Mouse (Mus musculus): Measurements from ENCODE around the gene Lrrc28. TPM values are rescaled to one million over a fixed set of nuclear protein-coding genes. Genes with fewer than 3 reads are reported as not detected.

The Lrrc28 gene
- 19.6 and 20.9 TPM in 2 replicates for polyA plus RNA-seq (2015; fragmentation: Nextera tagmentation; extraction: Ambion mirVana)

DNA sequence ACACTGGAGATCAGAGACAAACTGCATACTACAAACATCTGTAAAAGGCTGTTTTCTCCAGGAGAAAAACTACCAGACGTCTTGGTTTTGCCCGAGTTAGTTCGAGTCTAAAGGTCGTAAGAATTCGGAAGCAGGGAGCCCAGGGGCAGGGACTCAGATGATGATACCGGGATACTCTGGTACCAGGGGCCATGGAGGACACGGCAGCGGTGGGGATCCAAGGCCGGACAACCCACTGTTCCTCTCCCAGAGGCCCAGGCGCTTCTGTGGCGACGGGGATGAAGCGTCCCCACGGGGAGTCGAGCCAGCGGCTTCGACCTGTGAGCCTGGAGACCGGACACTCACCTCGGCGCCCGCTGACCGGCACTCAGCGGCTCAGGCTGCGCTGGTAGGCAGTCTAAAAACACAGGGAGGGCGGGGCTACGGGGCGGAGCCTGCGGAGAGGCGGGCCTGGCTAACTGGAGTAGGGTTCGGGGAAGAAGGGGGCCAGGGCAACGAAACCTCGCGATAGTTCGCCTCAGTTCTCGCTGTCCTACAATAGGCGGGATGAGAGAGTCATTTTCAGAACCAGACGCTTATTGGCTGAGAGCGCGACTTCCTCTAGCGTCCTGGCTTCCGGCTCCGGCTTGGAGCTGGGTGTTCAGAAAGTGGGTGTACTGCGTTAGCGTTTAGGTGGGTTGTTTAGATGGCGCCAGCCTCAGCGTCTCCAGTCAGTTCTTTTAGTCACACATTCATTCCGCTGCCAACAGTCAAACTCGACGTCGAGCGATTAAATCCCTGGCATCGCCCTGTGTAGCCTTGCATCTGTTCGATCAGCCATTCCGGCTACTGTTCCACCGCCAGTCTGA, at the start of gene Lrrc28:
TSS of gene Lrrc28 (minus strand) at position 436 of the 848 bp plus-strand sequence.
- TF ChIP-seq CTCF (IDR thresholded peaks at IDR 0.05; ENCODE audit: low read depth), result no peak
- H3K4me2 ChIP-seq (ENCODE audit: low read length), result peak within 1 kb of the TSS; percentile 72
- ATAC-seq (replicated peaks; ENCODE audit: low FRiP score, low read depth), result peak; percentile 99
- peak within 1 kb of the TSS; percentile 95 for H3K27ac ChIP-seq
- peaks cover 18% of the 10 kb centered on the region for H3K4me1 ChIP-seq (replicated peaks; ENCODE audit: insufficient read depth, low read length)
- H3K4me3 ChIP-seq (replicated peaks; ENCODE audit: low read depth, low read length), result peak within 1 kb of the TSS; percentile 56
- H3K9me3 ChIP-seq (replicated peaks; ENCODE audit: low read length), result no peaks in the 10 kb centered on the region
- peak; percentile 100 for DNase-seq (ENCODE audit: low spot score)
- H3K9ac ChIP-seq (ENCODE audit: low read depth, low read length), result peak within 1 kb of the TSS; percentile 85
- H3K27me3 ChIP-seq (ENCODE audit: insufficient read depth, low read length), result no peaks in the 10 kb centered on the region
- no peaks in the 10 kb centered on the region for H3K36me3 ChIP-seq (ENCODE audit: insufficient read depth, low read length)
- WGBS, result under 1% methylated on average over 55 of the region's 55 CpGs

DNA sequence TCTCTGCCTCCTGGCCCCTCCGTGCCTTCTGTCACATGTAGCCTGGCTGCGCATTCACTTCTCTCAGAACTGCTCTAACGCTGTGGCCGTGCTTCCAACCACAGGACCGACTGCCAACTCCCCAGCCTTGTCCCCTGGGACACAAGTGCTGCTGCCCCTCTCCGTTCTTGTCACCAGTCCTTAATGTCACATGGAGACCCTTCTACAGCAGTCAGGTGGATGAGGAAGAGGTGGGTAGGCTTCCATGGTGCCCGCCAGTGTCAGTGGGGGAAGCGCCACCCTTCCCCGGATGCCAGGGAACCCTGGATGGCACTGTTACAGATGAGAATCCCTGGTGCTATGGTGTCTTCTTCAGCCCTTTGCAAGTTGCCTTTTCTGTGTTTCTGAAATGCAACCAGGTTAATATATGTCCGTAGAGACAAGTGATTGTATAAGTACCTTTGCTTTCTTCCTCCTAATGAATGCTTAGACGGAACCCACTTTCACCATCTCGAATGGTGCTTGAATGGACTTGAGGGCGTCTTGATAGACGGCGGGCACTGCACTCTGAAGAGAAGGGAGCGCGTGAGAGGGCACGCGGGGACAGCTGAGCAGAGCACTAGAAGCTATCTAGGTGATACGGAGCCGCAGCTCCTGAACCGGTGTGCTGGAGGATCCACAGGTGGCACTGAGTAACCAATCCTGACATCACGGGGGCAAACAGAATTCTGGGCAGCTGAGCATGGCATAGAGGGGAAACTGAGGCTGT, 47.9 kb upstream of the Lrrc28 start:
- H3K9me3 ChIP-seq (replicated peaks; ENCODE audit: low read length), result no peaks in the 10 kb centered on the region
- H3K27ac ChIP-seq, result no peak overlapping the region
- no peaks in the 10 kb centered on the region for H3K27me3 ChIP-seq (ENCODE audit: insufficient read depth, low read length)
- H3K9ac ChIP-seq (ENCODE audit: low read depth, low read length), result no peak overlapping the region
- WGBS, result 93% methylated on average over 23 of the region's 23 CpGs
- no peak overlapping the region for H3K4me3 ChIP-seq (replicated peaks; ENCODE audit: low read depth, low read length)
- DNase-seq (ENCODE audit: low spot score) (no peak), ATAC-seq (replicated peaks; ENCODE audit: low FRiP score, low read depth) (no peak)
- no peak overlapping the region for H3K4me2 ChIP-seq (ENCODE audit: low read length)
- H3K36me3 ChIP-seq (ENCODE audit: insufficient read depth, low read length), result no peaks in the 10 kb centered on the region
- TF ChIP-seq CTCF (IDR thresholded peaks at IDR 0.05; ENCODE audit: low read depth), result no peak
- no peaks in the 10 kb centered on the region for H3K4me1 ChIP-seq (replicated peaks; ENCODE audit: insufficient read depth, low read length)

DNA sequence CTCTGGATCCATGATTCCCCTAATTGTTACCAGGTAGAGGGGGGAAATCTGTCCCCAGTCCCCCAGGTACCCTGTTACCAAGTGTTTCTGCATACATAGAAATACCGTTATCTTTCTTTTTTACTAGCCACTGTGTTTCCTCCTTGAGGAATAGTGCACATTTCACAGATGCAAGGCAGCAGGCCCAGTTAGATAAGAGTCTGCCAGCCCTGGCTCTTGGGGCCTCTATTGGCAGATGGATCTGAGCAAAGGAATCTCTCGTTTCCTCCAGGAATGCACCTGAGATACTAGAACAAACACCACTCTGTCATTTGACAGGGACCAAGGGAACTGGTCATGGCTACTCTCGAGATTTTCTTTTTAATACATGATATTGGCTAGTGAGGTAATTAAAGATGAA, 47.1 kb upstream of the Lrrc28 start:
- H3K27ac ChIP-seq, result no peak overlapping the region

DNA sequence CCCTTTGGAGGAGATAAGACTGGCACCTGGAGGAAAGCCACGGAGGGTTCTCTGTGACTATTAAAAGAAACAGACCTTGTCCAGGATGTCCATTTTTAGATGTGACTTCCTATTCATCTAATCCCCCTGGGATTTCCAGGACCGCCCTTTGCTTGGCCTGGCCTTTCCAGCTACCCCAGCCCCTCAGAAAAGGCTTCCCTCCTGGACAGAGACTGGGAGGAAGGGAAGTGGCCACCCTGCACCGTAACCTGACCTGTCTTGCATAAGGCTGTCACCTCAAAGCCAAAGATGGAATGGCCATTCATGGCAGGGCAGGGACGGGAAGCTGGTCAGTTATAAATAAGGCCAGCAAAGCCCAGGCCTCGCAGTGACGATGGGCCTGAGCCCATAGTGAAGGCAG, 46.0 kb upstream of the Lrrc28 start:
- DNase-seq (ENCODE audit: low spot score), result no peak
- Histone ChIP-seq H3K27ac (no peak overlapping the region), H3K4me2 (ENCODE audit: low read length) (no peak overlapping the region), H3K4me3 (replicated peaks; ENCODE audit: low read depth, low read length) (no peak overlapping the region), H3K27me3 (ENCODE audit: insufficient read depth, low read length) (no peaks in the 10 kb centered on the region), H3K9me3 (replicated peaks; ENCODE audit: low read length) (no peaks in the 10 kb centered on the region), H3K36me3 (ENCODE audit: insufficient read depth, low read length) (no peaks in the 10 kb centered on the region), H3K9ac (ENCODE audit: low read depth, low read length) (no peak overlapping the region), H3K4me1 (replicated peaks; ENCODE audit: insufficient read depth, low read length) (no peaks in the 10 kb centered on the region)
- ATAC-seq (replicated peaks; ENCODE audit: low FRiP score, low read depth), result no peak
- 55% methylated on average over 6 of the region's 6 CpGs for WGBS
- no peak for TF ChIP-seq CTCF (IDR thresholded peaks at IDR 0.05; ENCODE audit: low read depth)

More for the DNA sequence above, 47.1 kb upstream of the Lrrc28 start:
- Histone ChIP-seq H3K36me3 (ENCODE audit: insufficient read depth, low read length) (no peaks in the 10 kb centered on the region), H3K9me3 (replicated peaks; ENCODE audit: low read length) (no peaks in the 10 kb centered on the region), H3K4me2 (ENCODE audit: low read length) (no peak overlapping the region), H3K4me1 (replicated peaks; ENCODE audit: insufficient read depth, low read length) (no peaks in the 10 kb centered on the region), H3K27me3 (ENCODE audit: insufficient read depth, low read length) (no peaks in the 10 kb centered on the region), H3K9ac (ENCODE audit: low read depth, low read length) (no peak overlapping the region), H3K4me3 (replicated peaks; ENCODE audit: low read depth, low read length) (no peak overlapping the region)
- no peak for TF ChIP-seq CTCF (IDR thresholded peaks at IDR 0.05; ENCODE audit: low read depth)
- 80% methylated on average over 3 of the region's 3 CpGs for WGBS
- ATAC-seq (replicated peaks; ENCODE audit: low FRiP score, low read depth) (no peak), DNase-seq (ENCODE audit: low spot score) (no peak)

DNA sequence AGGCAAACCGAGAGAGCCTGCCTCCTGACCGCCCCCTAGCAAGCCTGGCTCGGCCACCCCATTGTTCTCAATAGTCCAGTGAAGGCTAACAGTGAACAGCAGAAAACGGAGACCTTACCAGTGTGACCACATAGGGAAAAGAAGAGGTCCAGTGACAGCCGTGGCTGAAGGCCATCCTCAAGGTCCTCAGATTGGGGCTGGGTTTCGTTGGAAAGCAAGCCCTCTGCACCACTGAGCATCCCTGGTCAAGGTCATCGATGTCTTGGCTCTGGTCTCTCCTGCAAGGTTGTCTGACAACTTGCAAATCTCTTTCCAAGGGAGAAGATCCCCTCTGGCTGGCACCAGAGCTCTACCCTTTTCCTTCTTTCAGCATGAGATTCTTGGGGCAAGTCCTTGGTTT, 44.7 kb upstream of the Lrrc28 start:
- Histone ChIP-seq H3K4me3 (replicated peaks; ENCODE audit: low read depth, low read length) (no peak overlapping the region), H3K9ac (ENCODE audit: low read depth, low read length) (no peak overlapping the region), H3K27me3 (ENCODE audit: insufficient read depth, low read length) (no peaks in the 10 kb centered on the region), H3K27ac (peak overlapping the region; percentile 50), H3K4me2 (ENCODE audit: low read length) (no peak overlapping the region), H3K4me1 (replicated peaks; ENCODE audit: insufficient read depth, low read length) (no peaks in the 10 kb centered on the region), H3K36me3 (ENCODE audit: insufficient read depth, low read length) (no peaks in the 10 kb centered on the region), H3K9me3 (replicated peaks; ENCODE audit: low read length) (no peaks in the 10 kb centered on the region)
- 88% methylated on average over 7 of the region's 7 CpGs for WGBS
- DNase-seq (ENCODE audit: low spot score), result no peak
- no peak for ATAC-seq (replicated peaks; ENCODE audit: low FRiP score, low read depth)
- no peak for TF ChIP-seq CTCF (IDR thresholded peaks at IDR 0.05; ENCODE audit: low read depth)

DNA sequence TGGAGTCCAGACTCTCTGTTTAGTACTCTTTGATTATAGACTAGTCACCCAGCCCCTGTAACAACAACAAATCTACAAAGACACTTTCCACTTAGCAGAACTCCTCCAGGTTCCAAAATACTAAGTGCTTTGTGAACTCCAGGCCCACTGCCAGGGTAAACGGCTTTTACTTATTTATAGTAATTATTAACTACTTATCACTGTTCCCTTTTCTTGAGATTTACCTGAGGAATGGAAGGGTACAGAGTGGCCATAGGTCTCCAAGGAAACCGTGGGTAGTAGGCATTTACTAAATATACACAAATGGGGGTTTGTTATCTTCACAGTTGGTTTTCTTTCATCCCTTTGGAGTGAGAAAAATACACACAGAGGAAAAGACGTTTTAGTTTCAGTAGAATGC, 43.2 kb upstream of the Lrrc28 start:
- no peaks in the 10 kb centered on the region for H3K9me3 ChIP-seq (replicated peaks; ENCODE audit: low read length)
- H3K4me2 ChIP-seq (ENCODE audit: low read length), result no peak overlapping the region
- no peaks in the 10 kb centered on the region for H3K27me3 ChIP-seq (ENCODE audit: insufficient read depth, low read length)
- no peak overlapping the region for H3K9ac ChIP-seq (ENCODE audit: low read depth, low read length)
- ATAC-seq (replicated peaks; ENCODE audit: low FRiP score, low read depth), result no peak
- peak overlapping the region; percentile 72 for H3K27ac ChIP-seq
- H3K36me3 ChIP-seq (ENCODE audit: insufficient read depth, low read length), result 0 out of 2 replicates have a peak, but pooled peaks cover 3% of the 10 kb centered on the region
- no peaks in the 10 kb centered on the region for H3K4me1 ChIP-seq (replicated peaks; ENCODE audit: insufficient read depth, low read length)
- no peak overlapping the region for H3K4me3 ChIP-seq (replicated peaks; ENCODE audit: low read depth, low read length)
- TF ChIP-seq CTCF (IDR thresholded peaks at IDR 0.05; ENCODE audit: low read depth), result no peak
- WGBS, result 26% methylated on average over 3 of the region's 3 CpGs
- peak; percentile 27 for DNase-seq (ENCODE audit: low spot score)

Data from kidney, postnatal 0 days (tissue).